Mouse (Mus musculus) MEL (cell line): ENCODE data around the gene Hrh3. TPM values are rescaled to one million over a fixed set of nuclear protein-coding genes. Genes with fewer than 3 reads are reported as not detected.

Experiments used
- DNase-seq: peaks from one replicate; pipeline ENCODE4 v3.0.0; 2011; ENCODE audit warnings: low read depth, low spot score
- H3K27ac ChIP-seq: 2 replicates; pipeline ENCODE4 v1.5.1; 2012; ENCODE audit warnings: low read depth, mild to moderate bottlenecking, control low read depth, low read length, moderate library complexity; ENCODE audit not compliant: control insufficient read depth
- H3K27me3 ChIP-seq, 2 experiments: fragments of 150-350 bp in 1 of 2; sonication (generic) in 1 of 2; 2 replicates each; pipeline ENCODE4 v1.6.1; 2012; ENCODE audit warnings: low read length in 2 of 2, mild to moderate bottlenecking in 2 of 2, improper control_type of control experiment in 1 of 2, moderate library complexity in 1 of 2; ENCODE audit not compliant: insufficient read depth in 2 of 2, control insufficient read depth in 1 of 2
- H3K36me3 ChIP-seq, 2 experiments: 2 replicates each; pipeline ENCODE4 v1.6.1; 2012 to 2014; ENCODE audit warnings: low read length in 2 of 2, improper control_type of control experiment in 1 of 2, inconsistent platforms in 1 of 2, mild to moderate bottlenecking in 1 of 2; ENCODE audit not compliant: insufficient read depth in 2 of 2, control insufficient read depth in 1 of 2
- H3K4me1 ChIP-seq, 2 experiments: fragments of 150-350 bp in 1 of 2; sonication (generic) in 1 of 2; 2 replicates each; pipeline ENCODE4 v1.6.1; 2012; ENCODE audit warnings: low read length in 2 of 2, improper control_type of control experiment in 1 of 2, mild to moderate bottlenecking in 1 of 2; ENCODE audit not compliant: insufficient read depth in 2 of 2, control insufficient read depth in 1 of 2
- H3K4me3 ChIP-seq, 2 experiments: fragments of 150-350 bp in 1 of 2; sonication (generic) in 1 of 2; 2 replicates each; pipeline ENCODE4 v1.5.1; 2012; ENCODE audit warnings: low read depth in 2 of 2, low read length in 2 of 2, mild to moderate bottlenecking in 2 of 2, moderate library complexity in 2 of 2, control low read depth in 1 of 2, improper control_type of control experiment in 1 of 2; ENCODE audit not compliant: control insufficient read depth in 1 of 2, insufficient read depth in 1 of 2
- H3K79me2 ChIP-seq: 2 replicates; pipeline ENCODE4 v1.6.1; 2012; ENCODE audit warnings: mild to moderate bottlenecking, low read length, moderate library complexity; ENCODE audit not compliant: control insufficient read depth, poor library complexity, insufficient read depth
- H3K9ac ChIP-seq: 2 replicates; pipeline ENCODE4 v1.6.1; 2012; ENCODE audit warnings: low read depth, mild to moderate bottlenecking, control low read depth, low read length, moderate library complexity; ENCODE audit not compliant: control insufficient read depth, poor library complexity, severe bottlenecking
- H3K9me3 ChIP-seq: fragments of 150-350 bp; sonication (generic); replicated peaks from 2 replicates; pipeline ENCODE4 v1.6.1; 2012; ENCODE audit warnings: mild to moderate bottlenecking, low read length, improper control_type of control experiment, moderate library complexity; ENCODE audit not compliant: insufficient read depth
- BHLHE40 ChIP-seq: IDR thresholded peaks from 2 replicates; pipeline ENCODE4 v1.6.1; 2012; ENCODE audit warnings: low read depth, mild to moderate bottlenecking, inconsistent platforms, low read length, improper control_type of control experiment, borderline replicate concordance
- CHD1 ChIP-seq: IDR thresholded peaks from 2 replicates; pipeline ENCODE4 v1.6.1; 2012; ENCODE audit warnings: low read depth, mild to moderate bottlenecking, inconsistent platforms, low read length, improper control_type of control experiment
- CHD2 ChIP-seq: IDR thresholded peaks from 2 replicates; pipeline ENCODE4 v1.6.1; 2011; ENCODE audit warnings: low read length, improper control_type of control experiment
- CTCF ChIP-seq, 3 experiments: IDR thresholded peaks in 2 of 3; conservative IDR thresholded peaks in 1 of 3; 2 replicates each; pipeline ENCODE4 v1.5.1; 2011 to 2012; ENCODE audit warnings: low read length in 3 of 3, low read depth in 2 of 3, mild to moderate bottlenecking in 2 of 3, improper control_type of control experiment in 1 of 3, inconsistent platforms in 1 of 3, mixed read lengths in 1 of 3, moderate library complexity in 1 of 3; ENCODE audit not compliant: control insufficient read depth in 1 of 3, insufficient read depth in 1 of 3, poor library complexity in 1 of 3, severe bottlenecking in 1 of 3
- E2F4 ChIP-seq: IDR thresholded peaks from 2 replicates; pipeline ENCODE4 v1.6.1; 2011; ENCODE audit warnings: low read depth, low read length, improper control_type of control experiment, borderline replicate concordance
- EP300 ChIP-seq, 2 experiments: IDR thresholded peaks; 2 replicates each; pipeline ENCODE4 v1.6.1; 2011; ENCODE audit warnings: improper control_type of control experiment in 2 of 2, low read length in 2 of 2, low read depth in 1 of 2, mild to moderate bottlenecking in 1 of 2
- ETS1 ChIP-seq: IDR thresholded peaks from 2 replicates; pipeline ENCODE4 v1.6.1; 2012; ENCODE audit warnings: low read depth, mild to moderate bottlenecking, inconsistent platforms, low read length, improper control_type of control experiment, moderate library complexity
- GABPA ChIP-seq: IDR thresholded peaks from 2 replicates; pipeline ENCODE4 v1.6.1; 2012; ENCODE audit warnings: low read depth, mild to moderate bottlenecking, inconsistent platforms, low read length, improper control_type of control experiment, moderate library complexity
- GATA1 ChIP-seq: IDR thresholded peaks from 2 replicates; pipeline ENCODE4 v1.6.1; 2011; ENCODE audit warnings: low read depth, low read length, improper control_type of control experiment
- JUND ChIP-seq: IDR thresholded peaks from 2 replicates; pipeline ENCODE4 v1.6.1; 2011; ENCODE audit warnings: low read depth, mild to moderate bottlenecking, improper control_type of control experiment, low read length
- KAT2A ChIP-seq: conservative IDR thresholded peaks from 2 replicates; pipeline ENCODE4 v1.6.1; 2012; ENCODE audit warnings: low read depth, low read length, improper control_type of control experiment, inconsistent platforms
- MAX ChIP-seq: IDR thresholded peaks from 2 replicates; pipeline ENCODE4 v1.6.1; 2011; ENCODE audit warnings: low read length, improper control_type of control experiment
- MAZ ChIP-seq: IDR thresholded peaks from 2 replicates; pipeline ENCODE4 v1.6.1; 2012; ENCODE audit warnings: low read depth, mild to moderate bottlenecking, inconsistent platforms, low read length, improper control_type of control experiment
- MYB ChIP-seq: IDR thresholded peaks from 2 replicates; pipeline ENCODE4 v1.6.1; 2011; ENCODE audit warnings: mild to moderate bottlenecking, low read depth, low read length, improper control_type of control experiment
- MYC ChIP-seq: IDR thresholded peaks from 2 replicates; pipeline ENCODE4 v1.6.1; 2011; ENCODE audit warnings: low read depth, mild to moderate bottlenecking, low read length, improper control_type of control experiment, moderate library complexity
- POLR2AphosphoS2 ChIP-seq: IDR thresholded peaks from 2 replicates; pipeline ENCODE4 v1.6.1; 2011; ENCODE audit warnings: low read length, improper control_type of control experiment
- RAD21 ChIP-seq: IDR thresholded peaks from 2 replicates; pipeline ENCODE4 v1.6.1; 2011; ENCODE audit warnings: mild to moderate bottlenecking, low read depth, low read length, improper control_type of control experiment
- RCOR1 ChIP-seq: IDR thresholded peaks from 2 replicates; pipeline ENCODE4 v1.6.1; 2012; ENCODE audit warnings: low read depth, mild to moderate bottlenecking, inconsistent platforms, low read length, improper control_type of control experiment
- SIN3A ChIP-seq: IDR thresholded peaks from 2 replicates; pipeline ENCODE4 v1.6.1; 2012; ENCODE audit warnings: low read length, improper control_type of control experiment, inconsistent platforms
- SMC3 ChIP-seq: IDR thresholded peaks from 2 replicates; pipeline ENCODE4 v1.6.1; 2011; ENCODE audit warnings: low read depth, low read length, improper control_type of control experiment
- TAL1 ChIP-seq: IDR thresholded peaks from 2 replicates; pipeline ENCODE4 v1.6.1; 2012; ENCODE audit warnings: mild to moderate bottlenecking, inconsistent platforms, low read length, moderate library complexity, mixed read lengths
- TCF12 ChIP-seq: IDR thresholded peaks from 2 replicates; pipeline ENCODE4 v1.6.1; 2014; ENCODE audit warnings: low read depth, mild to moderate bottlenecking, inconsistent platforms, low read length, improper control_type of control experiment, moderate library complexity
- ZC3H11A ChIP-seq: IDR thresholded peaks from 2 replicates; pipeline ENCODE4 v1.6.1; 2012; ENCODE audit warnings: low read depth, mild to moderate bottlenecking, inconsistent platforms, low read length, improper control_type of control experiment
- ZMIZ1 ChIP-seq: IDR thresholded peaks from 2 replicates; pipeline ENCODE4 v1.6.1; 2012; ENCODE audit warnings: low read depth, mild to moderate bottlenecking, inconsistent platforms, low read length, improper control_type of control experiment, moderate library complexity
- ZNF384 ChIP-seq: IDR thresholded peaks from 2 replicates; pipeline ENCODE4 v1.6.1; 2012; ENCODE audit warnings: low read depth, mild to moderate bottlenecking, inconsistent platforms, low read length, improper control_type of control experiment
- polyA plus RNA-seq, 2 experiments: library from polyadenylated mRNA; stranded (reverse) in 1 of 2; unstranded in 1 of 2; fragments of >175 nt in 1 of 2; fragments of >200 nt in 1 of 2; gene quantifications; 2 replicates each; pipeline versions ENCODE4 v1.2.1 to v1.2.4; 2012; ENCODE audit warnings: low replicate concordance in 2 of 2, low read depth in 1 of 2; ENCODE audit not compliant: insufficient read length in 2 of 2, insufficient read depth in 1 of 2, missing spikeins in 1 of 2
- total RNA-seq: library from RNA; depleted of rRNA; stranded (reverse); fragments of 300-350 nt; gene quantifications from 2 replicates; pipeline ENCODE4 v1.2.3, GENCODE M21; 2012

The Hrh3 gene
- total and polyA plus RNA-seq, 3 experiments: not detected

DNA sequence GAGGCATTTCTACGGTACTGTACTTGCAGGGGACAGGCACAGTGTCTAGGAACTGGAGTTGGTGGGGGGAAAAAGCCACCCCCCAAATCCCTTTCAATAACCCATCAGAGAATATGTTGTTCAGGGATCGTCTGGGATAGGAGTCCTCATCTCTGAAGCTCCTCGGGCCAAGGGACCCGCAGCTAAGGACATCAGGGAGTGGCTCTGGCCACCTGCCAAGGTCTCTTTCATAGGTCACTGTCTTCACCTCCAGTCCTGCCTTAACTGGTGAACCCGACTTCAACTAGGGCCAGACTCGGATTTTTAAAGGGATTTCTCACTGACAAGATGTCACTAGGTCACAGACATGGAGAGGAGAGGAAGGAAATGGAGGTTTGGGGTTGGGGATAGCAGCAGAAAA, 4.0 kb upstream of the Hrh3 start:
- DNase-seq: no peak
- Histone ChIP-seq H3K27ac (no peak overlapping the region), H3K27me3 (0 out of 4 replicates have a peak, but pooled peaks cover 0 to 3% of the 10 kb centered on the region in 2 experiments), H3K9ac (no peak overlapping the region), H3K36me3 (no peaks in the 10 kb centered on the region), H3K79me2 (no peaks in the 10 kb centered on the region), H3K9me3 (no peaks in the 10 kb centered on the region), H3K4me3 (no peak overlapping the region), H3K4me1 (no peaks in the 10 kb centered on the region)
- TF ChIP-seq RCOR1: no peak
- no peak for TF ChIP-seq MAX
- no peak for TF ChIP-seq KAT2A
- no peak for TF ChIP-seq TAL1
- TF ChIP-seq CTCF (IDR thresholded peaks at IDR 0.05 in 2 of 3, conservative IDR thresholded peaks at IDR 0.05 in 1 of 3; ENCODE audit: control insufficient read depth in 1 of 3, insufficient read depth in 1 of 3, low read depth in 2 of 3, low read length in 3 of 3, poor library complexity in 1 of 3, severe bottlenecking in 1 of 3): no peak
- TF ChIP-seq CHD1: no peak
- TF ChIP-seq GATA1: no peak
- no peak for TF ChIP-seq E2F4
- TF ChIP-seq MAZ: no peak
- no peak for TF ChIP-seq JUND
- no peak for TF ChIP-seq EP300 (IDR thresholded peaks at IDR 0.05; ENCODE audit: low read depth in 1 of 2, low read length in 2 of 2)
- no peak for TF ChIP-seq ETS1
- no peak for TF ChIP-seq GABPA
- no peak for TF ChIP-seq BHLHE40
- no peak for TF ChIP-seq ZC3H11A
- TF ChIP-seq TCF12: no peak
- TF ChIP-seq CHD2: no peak
- no peak for TF ChIP-seq SMC3
- no peak for TF ChIP-seq MYB

DNA sequence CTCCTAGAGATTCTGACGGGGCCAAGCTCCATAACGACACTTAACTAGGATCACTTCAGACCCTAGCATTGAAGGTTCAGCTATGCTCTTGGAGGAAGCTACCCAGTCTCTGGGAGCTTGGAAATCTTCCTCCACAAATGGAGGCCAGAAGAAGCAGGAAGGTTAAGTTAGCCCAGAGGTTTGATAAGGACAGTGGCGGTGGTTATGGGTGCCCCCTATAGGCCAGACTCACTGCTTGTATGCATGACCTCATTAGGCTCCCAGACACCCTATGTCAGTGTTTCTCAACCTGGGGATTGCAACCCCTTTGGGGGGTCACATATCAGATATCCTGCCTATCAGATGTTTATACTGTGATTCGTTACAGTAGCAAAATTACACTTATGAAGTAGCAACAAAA, 2.8 kb upstream of the Hrh3 start:
- Histone ChIP-seq H3K27ac (no peak overlapping the region), H3K9ac (no peak overlapping the region), H3K4me1 (no peaks in the 10 kb centered on the region), H3K79me2 (no peaks in the 10 kb centered on the region), H3K9me3 (no peaks in the 10 kb centered on the region), H3K4me3 (no peak overlapping the region), H3K27me3 (0 out of 4 replicates have a peak, but pooled peaks cover 0 to 3% of the 10 kb centered on the region in 2 experiments), H3K36me3 (no peaks in the 10 kb centered on the region)
- DNase-seq: peak; percentile 57
- TF ChIP-seq ZNF384 (no peak), ZMIZ1 (no peak), SIN3A (no peak), SMC3 (peak; percentile 31; the same call in 1 of the 2 replicates), MYC (no peak), GATA1 (peak; percentile 44; the same call in 1 of the 2 replicates), KAT2A (no peak), CTCF (IDR thresholded peaks at IDR 0.05 in 2 of 3, conservative IDR thresholded peaks at IDR 0.05 in 1 of 3; ENCODE audit: control insufficient read depth in 1 of 3, insufficient read depth in 1 of 3, low read depth in 2 of 3, low read length in 3 of 3, poor library complexity in 1 of 3, severe bottlenecking in 1 of 3) (peak; percentile 40 to 71 (median 60)), E2F4 (no peak), RCOR1 (no peak), TCF12 (no peak), MAX (no peak), POLR2AphosphoS2 (no peak), RAD21 (peak; percentile 48)
